Mouse (Mus musculus) bone marrow macrophage, adult 2 months (primary cell): ENCODE data around the gene Tmem59.

Experiments
- CTCF ChIP-seq: IDR thresholded peaks from 2 replicates; pipeline ENCODE4 v1.5.1; 2012; ENCODE audit warnings: low read depth, mild to moderate bottlenecking, low read length, moderate library complexity
- POLR2A ChIP-seq: IDR thresholded peaks from 2 replicates; pipeline ENCODE4 v1.6.1; 2012; ENCODE audit warnings: mild to moderate bottlenecking, low read depth, low read length, borderline replicate concordance

DNA sequence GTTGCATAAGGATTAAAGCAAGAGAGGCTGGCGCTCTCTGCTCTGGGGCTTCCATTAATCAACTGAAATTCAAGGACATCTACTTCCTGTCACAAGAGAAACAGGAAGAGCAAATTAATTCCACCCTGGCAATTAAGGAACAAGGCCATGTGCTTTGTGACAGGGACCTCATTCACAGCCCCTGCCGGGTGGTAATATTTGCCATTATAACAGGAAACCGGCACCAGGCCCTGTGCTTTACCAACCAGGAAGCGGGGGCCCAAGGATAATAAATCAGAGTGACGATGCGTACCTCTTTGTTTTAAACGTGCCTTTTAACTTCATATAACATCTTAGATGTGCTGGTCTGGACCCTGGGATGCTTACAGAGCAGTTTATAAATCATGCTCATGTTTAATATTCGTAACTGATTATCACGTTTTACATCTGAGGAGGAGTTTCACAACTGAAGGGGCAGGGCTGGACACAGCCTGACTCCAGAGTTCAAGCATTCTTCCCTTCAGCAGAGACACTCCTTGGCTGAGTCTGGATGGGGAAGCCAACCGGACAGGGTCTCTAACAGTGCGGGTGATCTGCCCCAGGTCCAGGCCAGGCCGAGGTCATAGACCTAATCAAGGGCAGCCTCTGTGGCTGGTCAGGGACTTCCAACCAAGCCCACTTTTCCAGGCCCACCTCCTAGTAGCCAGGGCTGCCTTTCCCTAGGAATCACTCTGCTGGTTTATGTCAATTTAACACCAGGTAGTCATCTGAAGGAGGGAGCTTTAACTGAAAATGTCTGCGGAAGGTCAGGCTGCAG, 38.2 kb upstream of the Tmem59 start:
- TF ChIP-seq CTCF (no peak), POLR2A (no peak)
